Mouse (Mus musculus): ENCODE results near the gene Tekt3. TPM values are rescaled to one million over a fixed set of nuclear protein-coding genes. Genes with fewer than 3 reads are reported as not detected.

The Tekt3 gene
- polyA plus RNA-seq, 1 experiment: not detected

- H3K27ac ChIP-seq (ENCODE audit: insufficient read depth, low read length): peak overlapping the region; percentile 58
- H3K36me3 ChIP-seq (ENCODE audit: control insufficient read depth, insufficient read depth, low read length): no peaks in the 10 kb centered on the region
- WGBS: 6% methylated on average over 66 of the region's 66 CpGs
- H3K4me3 ChIP-seq (ENCODE audit: extremely low read depth, insufficient read depth, insufficient read length): peak overlapping the region; percentile 28; the same call in 1 of the 2 replicates
- peaks cover 2% of the 10 kb centered on the region; the same call in 1 of the 2 replicates for H3K27me3 ChIP-seq (ENCODE audit: control insufficient read depth, insufficient read depth, low read length)
- peak in 1 of 2 experiments; percentile 6 for DNase-seq (ENCODE audit: low read depth in 1 of 2, low spot score in 2 of 2)
- no peaks in the 10 kb centered on the region for H3K4me1 ChIP-seq (ENCODE audit: control insufficient read depth, insufficient read depth, insufficient read length)
- TF ChIP-seq CTCF (IDR thresholded peaks at IDR 0.05; ENCODE audit: extremely low read depth, insufficient read depth, insufficient read length, insufficient replicate concordance) (no peak), POLR2A (IDR thresholded peaks at IDR 0.05; ENCODE audit: low read depth, low read length) (no peak)
Measured at GRCm38 (mm10) chr11:63132501-63133435, 71.3 kb downstream of the Tekt3 start.

GRCm38 (mm10) chr11:63134021-63134420, 72.6 kb downstream of the Tekt3 start:
- no peak for DNase-seq (ENCODE audit: low read depth in 1 of 2, low spot score in 2 of 2)
- no peak overlapping the region for H3K4me3 ChIP-seq (ENCODE audit: extremely low read depth, insufficient read depth, insufficient read length)
- H3K27ac ChIP-seq (ENCODE audit: insufficient read depth, low read length): no peak overlapping the region
- no peak for TF ChIP-seq POLR2A (IDR thresholded peaks at IDR 0.05; ENCODE audit: low read depth, low read length)
- TF ChIP-seq CTCF (IDR thresholded peaks at IDR 0.05; ENCODE audit: extremely low read depth, insufficient read depth, insufficient read length, insufficient replicate concordance): no peak
- WGBS: 84% methylated on average over 5 of the region's 5 CpGs
- no peaks in the 10 kb centered on the region for H3K36me3 ChIP-seq (ENCODE audit: control insufficient read depth, insufficient read depth, low read length)
- H3K4me1 ChIP-seq (ENCODE audit: control insufficient read depth, insufficient read depth, insufficient read length): no peaks in the 10 kb centered on the region
- H3K27me3 ChIP-seq (ENCODE audit: control insufficient read depth, insufficient read depth, low read length): 0 out of 2 replicates have a peak, but pooled peaks cover 2% of the 10 kb centered on the region

- H3K36me3 ChIP-seq (ENCODE audit: control insufficient read depth, insufficient read depth, low read length): no peaks in the 10 kb centered on the region
- DNase-seq (ENCODE audit: low read depth in 1 of 2, low spot score in 2 of 2): no peak
- no peaks in the 10 kb centered on the region for H3K4me1 ChIP-seq (ENCODE audit: control insufficient read depth, insufficient read depth, insufficient read length)
- WGBS: 73% methylated on average over 15 of the region's 15 CpGs
- no peak for TF ChIP-seq POLR2A (IDR thresholded peaks at IDR 0.05; ENCODE audit: low read depth, low read length)
- TF ChIP-seq CTCF (IDR thresholded peaks at IDR 0.05; ENCODE audit: extremely low read depth, insufficient read depth, insufficient read length, insufficient replicate concordance): no peak
- H3K4me3 ChIP-seq (ENCODE audit: extremely low read depth, insufficient read depth, insufficient read length): no peak overlapping the region
- H3K27me3 ChIP-seq (ENCODE audit: control insufficient read depth, insufficient read depth, low read length): 0 out of 2 replicates have a peak, but pooled peaks cover 2% of the 10 kb centered on the region
- H3K27ac ChIP-seq (ENCODE audit: insufficient read depth, low read length): no peak overlapping the region
Measured at GRCm38 (mm10) chr11:63134742-63135482, 73.5 kb downstream of the Tekt3 start.

- Histone ChIP-seq H3K27ac (ENCODE audit: insufficient read depth, low read length) (no peak overlapping the region), H3K36me3 (ENCODE audit: control insufficient read depth, insufficient read depth, low read length) (no peaks in the 10 kb centered on the region), H3K4me1 (ENCODE audit: control insufficient read depth, insufficient read depth, insufficient read length) (no peaks in the 10 kb centered on the region), H3K27me3 (ENCODE audit: control insufficient read depth, insufficient read depth, low read length) (0 out of 2 replicates have a peak, but pooled peaks cover 2% of the 10 kb centered on the region), H3K4me3 (ENCODE audit: extremely low read depth, insufficient read depth, insufficient read length) (no peak overlapping the region)
- no peak for TF ChIP-seq POLR2A (IDR thresholded peaks at IDR 0.05; ENCODE audit: low read depth, low read length)
- TF ChIP-seq CTCF (IDR thresholded peaks at IDR 0.05; ENCODE audit: extremely low read depth, insufficient read depth, insufficient read length, insufficient replicate concordance): peak; percentile 96; the same call in 1 of the 2 replicates
- 7% methylated on average over 8 of the region's 8 CpGs for WGBS
- DNase-seq (ENCODE audit: low read depth in 1 of 2, low spot score in 2 of 2): peak; percentile 15 to 68
Measured at GRCm38 (mm10) chr11:63135622-63136021, 74.2 kb downstream of the Tekt3 start.

GRCm38 (mm10) chr11:63136205-63136604, 74.8 kb downstream of the Tekt3 start:
- 67% methylated on average over 6 of the region's 6 CpGs for WGBS
- no peak for DNase-seq (ENCODE audit: low read depth in 1 of 2, low spot score in 2 of 2)

GRCm38 (mm10) chr11:63136836-63137416, 75.5 kb downstream of the Tekt3 start:
- no peak for TF ChIP-seq POLR2A (IDR thresholded peaks at IDR 0.05; ENCODE audit: low read depth, low read length)
- no peak for TF ChIP-seq CTCF (IDR thresholded peaks at IDR 0.05; ENCODE audit: extremely low read depth, insufficient read depth, insufficient read length, insufficient replicate concordance)
- Histone ChIP-seq H3K4me3 (ENCODE audit: extremely low read depth, insufficient read depth, insufficient read length) (no peak overlapping the region), H3K27me3 (ENCODE audit: control insufficient read depth, insufficient read depth, low read length) (no peaks in the 10 kb centered on the region), H3K4me1 (ENCODE audit: control insufficient read depth, insufficient read depth, insufficient read length) (no peaks in the 10 kb centered on the region), H3K27ac (ENCODE audit: insufficient read depth, low read length) (no peak overlapping the region), H3K36me3 (ENCODE audit: control insufficient read depth, insufficient read depth, low read length) (no peaks in the 10 kb centered on the region)
- no peak for DNase-seq (ENCODE audit: low read depth in 1 of 2, low spot score in 2 of 2)
- 86% methylated on average over 4 of the region's 4 CpGs for WGBS

More at GRCm38 (mm10) chr11:63136205-63136604, 74.8 kb downstream of the Tekt3 start:
- Histone ChIP-seq H3K27ac (ENCODE audit: insufficient read depth, low read length) (no peak overlapping the region), H3K36me3 (ENCODE audit: control insufficient read depth, insufficient read depth, low read length) (no peaks in the 10 kb centered on the region), H3K27me3 (ENCODE audit: control insufficient read depth, insufficient read depth, low read length) (0 out of 2 replicates have a peak, but pooled peaks cover 2% of the 10 kb centered on the region), H3K4me1 (ENCODE audit: control insufficient read depth, insufficient read depth, insufficient read length) (no peaks in the 10 kb centered on the region), H3K4me3 (ENCODE audit: extremely low read depth, insufficient read depth, insufficient read length) (no peak overlapping the region)
- TF ChIP-seq POLR2A (IDR thresholded peaks at IDR 0.05; ENCODE audit: low read depth, low read length): no peak
